Mouse (Mus musculus) neural tube, embryonic 10.5 days (tissue): ENCODE measurements around the gene Knop1.

Source experiments
- DNase-seq: peaks from one replicate; pipeline ENCODE4 v3.0.0-alpha.2; 2017; ENCODE audit warnings: low spot score; ENCODE audit errors: extremely low spot score

Gene Knop1

GRCm38 (mm10) chr7:118849543-118850250 is 6.4 kb downstream of the Knop1 start:
- no peak for DNase-seq

- no peak for DNase-seq
Measured at GRCm38 (mm10) chr7:118848796-118849195, 7.3 kb downstream of the Knop1 start.

- no peak for DNase-seq
Measured at GRCm38 (mm10) chr7:118846329-118846728, 9.7 kb downstream of the Knop1 start.

- DNase-seq: no peak
Measured at GRCm38 (mm10) chr7:118845141-118845540, 10.9 kb downstream of the Knop1 start.

GRCm38 (mm10) chr7:118842938-118843337 is 13.1 kb downstream of the Knop1 start:
- DNase-seq: no peak

GRCm38 (mm10) chr7:118841796-118842195 is 14.3 kb downstream of the Knop1 start:
- DNase-seq: no peak

GRCm38 (mm10) chr7:118841030-118841745 is 14.9 kb downstream of the Knop1 start:
- DNase-seq: no peak

- no peak for DNase-seq
Measured at GRCm38 (mm10) chr7:118837901-118838300, 18.2 kb downstream of the Knop1 start.

- no peak for DNase-seq
Measured at GRCm38 (mm10) chr7:118827975-118828416, 28.1 kb downstream of the Knop1 start.

GRCm38 (mm10) chr7:118824451-118824850 is 31.6 kb downstream of the Knop1 start:
- DNase-seq: no peak

GRCm38 (mm10) chr7:118821887-118822556 is 34.0 kb downstream of the Knop1 start:
- DNase-seq: no peak

GRCm38 (mm10) chr7:118821356-118821755 is 34.7 kb downstream of the Knop1 start:
- no peak for DNase-seq

- DNase-seq: no peak
Measured at GRCm38 (mm10) chr7:118819666-118820065, 36.4 kb downstream of the Knop1 start.

- DNase-seq: no peak
Measured at GRCm38 (mm10) chr7:118817741-118818140, 38.3 kb downstream of the Knop1 start.

- no peak for DNase-seq
Measured at GRCm38 (mm10) chr7:118816275-118816674, 39.8 kb downstream of the Knop1 start.

- DNase-seq: no peak
Measured at GRCm38 (mm10) chr7:118813592-118813991, 42.5 kb downstream of the Knop1 start.

- DNase-seq: no peak
Measured at GRCm38 (mm10) chr7:118811407-118812106, 44.5 kb downstream of the Knop1 start.

GRCm38 (mm10) chr7:118807899-118808298 is 48.2 kb downstream of the Knop1 start:
- DNase-seq: no peak

- no peak for DNase-seq
Measured at GRCm38 (mm10) chr7:118806631-118807411, 49.2 kb downstream of the Knop1 start.

- DNase-seq: no peak
Measured at GRCm38 (mm10) chr7:118803425-118803824, 52.6 kb downstream of the Knop1 start.

GRCm38 (mm10) chr7:118801791-118802190 is 54.3 kb downstream of the Knop1 start:
- DNase-seq: no peak
